Mouse (Mus musculus) MEL (cell line): ENCODE data around the gene Nxpe5. TPM values are rescaled to one million over a fixed set of nuclear protein-coding genes. Genes with fewer than 3 reads are reported as not detected.
A peak's percentile ranks its signal among the peaks of the same experiment; 100 is the strongest.

Experiments used
- DNase-seq: peaks from one replicate; pipeline ENCODE4 v3.0.0; 2011; ENCODE audit warnings: low read depth, low spot score
- H3K27ac ChIP-seq: 2 replicates; pipeline ENCODE4 v1.5.1; 2012; ENCODE audit warnings: low read depth, mild to moderate bottlenecking, control low read depth, low read length, moderate library complexity; ENCODE audit not compliant: control insufficient read depth
- H3K27me3 ChIP-seq, 2 experiments: fragments of 150-350 bp in 1 of 2; sonication (generic) in 1 of 2; 2 replicates each; pipeline ENCODE4 v1.6.1; 2012; ENCODE audit warnings: low read length in 2 of 2, mild to moderate bottlenecking in 2 of 2, improper control_type of control experiment in 1 of 2, moderate library complexity in 1 of 2; ENCODE audit not compliant: insufficient read depth in 2 of 2, control insufficient read depth in 1 of 2
- H3K36me3 ChIP-seq, 2 experiments: 2 replicates each; pipeline ENCODE4 v1.6.1; 2012 to 2014; ENCODE audit warnings: low read length in 2 of 2, improper control_type of control experiment in 1 of 2, inconsistent platforms in 1 of 2, mild to moderate bottlenecking in 1 of 2; ENCODE audit not compliant: insufficient read depth in 2 of 2, control insufficient read depth in 1 of 2
- H3K4me1 ChIP-seq, 2 experiments: fragments of 150-350 bp in 1 of 2; sonication (generic) in 1 of 2; 2 replicates each; pipeline ENCODE4 v1.6.1; 2012; ENCODE audit warnings: low read length in 2 of 2, improper control_type of control experiment in 1 of 2, mild to moderate bottlenecking in 1 of 2; ENCODE audit not compliant: insufficient read depth in 2 of 2, control insufficient read depth in 1 of 2
- H3K4me3 ChIP-seq, 2 experiments: fragments of 150-350 bp in 1 of 2; sonication (generic) in 1 of 2; 2 replicates each; pipeline ENCODE4 v1.5.1; 2012; ENCODE audit warnings: low read depth in 2 of 2, low read length in 2 of 2, mild to moderate bottlenecking in 2 of 2, moderate library complexity in 2 of 2, control low read depth in 1 of 2, improper control_type of control experiment in 1 of 2; ENCODE audit not compliant: control insufficient read depth in 1 of 2, insufficient read depth in 1 of 2
- H3K79me2 ChIP-seq: 2 replicates; pipeline ENCODE4 v1.6.1; 2012; ENCODE audit warnings: mild to moderate bottlenecking, low read length, moderate library complexity; ENCODE audit not compliant: control insufficient read depth, poor library complexity, insufficient read depth
- H3K9ac ChIP-seq: 2 replicates; pipeline ENCODE4 v1.6.1; 2012; ENCODE audit warnings: low read depth, mild to moderate bottlenecking, control low read depth, low read length, moderate library complexity; ENCODE audit not compliant: control insufficient read depth, poor library complexity, severe bottlenecking
- H3K9me3 ChIP-seq: fragments of 150-350 bp; sonication (generic); replicated peaks from 2 replicates; pipeline ENCODE4 v1.6.1; 2012; ENCODE audit warnings: mild to moderate bottlenecking, low read length, improper control_type of control experiment, moderate library complexity; ENCODE audit not compliant: insufficient read depth
- CTCF ChIP-seq, 3 experiments: IDR thresholded peaks in 2 of 3; conservative IDR thresholded peaks in 1 of 3; 2 replicates each; pipeline ENCODE4 v1.5.1; 2011 to 2012; ENCODE audit warnings: low read length in 3 of 3, low read depth in 2 of 3, mild to moderate bottlenecking in 2 of 3, improper control_type of control experiment in 1 of 3, inconsistent platforms in 1 of 3, mixed read lengths in 1 of 3, moderate library complexity in 1 of 3; ENCODE audit not compliant: control insufficient read depth in 1 of 3, insufficient read depth in 1 of 3, poor library complexity in 1 of 3, severe bottlenecking in 1 of 3
- EP300 ChIP-seq, 2 experiments: IDR thresholded peaks; 2 replicates each; pipeline ENCODE4 v1.6.1; 2011; ENCODE audit warnings: improper control_type of control experiment in 2 of 2, low read length in 2 of 2, low read depth in 1 of 2, mild to moderate bottlenecking in 1 of 2
- ETS1 ChIP-seq: IDR thresholded peaks from 2 replicates; pipeline ENCODE4 v1.6.1; 2012; ENCODE audit warnings: low read depth, mild to moderate bottlenecking, inconsistent platforms, low read length, improper control_type of control experiment, moderate library complexity
- GATA1 ChIP-seq: IDR thresholded peaks from 2 replicates; pipeline ENCODE4 v1.6.1; 2011; ENCODE audit warnings: low read depth, low read length, improper control_type of control experiment
- HCFC1 ChIP-seq: IDR thresholded peaks from 2 replicates; pipeline ENCODE4 v1.6.1; 2012; ENCODE audit warnings: low read depth, mild to moderate bottlenecking, inconsistent platforms, low read length, improper control_type of control experiment, moderate library complexity
- MAFK ChIP-seq: IDR thresholded peaks from 2 replicates; pipeline ENCODE4 v1.6.1; 2011; ENCODE audit warnings: low read depth, mild to moderate bottlenecking, low read length, improper control_type of control experiment, borderline replicate concordance
- MEF2A ChIP-seq: IDR thresholded peaks from 2 replicates; pipeline ENCODE4 v1.6.1; 2014; ENCODE audit warnings: low read depth, mild to moderate bottlenecking, inconsistent platforms, low read length, improper control_type of control experiment; ENCODE audit not compliant: poor library complexity, insufficient replicate concordance, severe bottlenecking; ENCODE audit errors: extremely low read depth
- MYC ChIP-seq: IDR thresholded peaks from 2 replicates; pipeline ENCODE4 v1.6.1; 2011; ENCODE audit warnings: low read depth, mild to moderate bottlenecking, low read length, improper control_type of control experiment, moderate library complexity
- POLR2A ChIP-seq, 2 experiments: IDR thresholded peaks; 2 replicates each; pipeline ENCODE4 v1.6.1; 2011 to 2012; ENCODE audit warnings: low read length in 2 of 2, mild to moderate bottlenecking in 2 of 2, control low read depth in 1 of 2, improper control_type of control experiment in 1 of 2, low read depth in 1 of 2, moderate library complexity in 1 of 2; ENCODE audit not compliant: control insufficient read depth in 1 of 2, insufficient read depth in 1 of 2, poor library complexity in 1 of 2
- RAD21 ChIP-seq: IDR thresholded peaks from 2 replicates; pipeline ENCODE4 v1.6.1; 2011; ENCODE audit warnings: mild to moderate bottlenecking, low read depth, low read length, improper control_type of control experiment
- RCOR1 ChIP-seq: IDR thresholded peaks from 2 replicates; pipeline ENCODE4 v1.6.1; 2012; ENCODE audit warnings: low read depth, mild to moderate bottlenecking, inconsistent platforms, low read length, improper control_type of control experiment
- SIN3A ChIP-seq: IDR thresholded peaks from 2 replicates; pipeline ENCODE4 v1.6.1; 2012; ENCODE audit warnings: low read length, improper control_type of control experiment, inconsistent platforms
- SMC3 ChIP-seq: IDR thresholded peaks from 2 replicates; pipeline ENCODE4 v1.6.1; 2011; ENCODE audit warnings: low read depth, low read length, improper control_type of control experiment
- TAL1 ChIP-seq: IDR thresholded peaks from 2 replicates; pipeline ENCODE4 v1.6.1; 2012; ENCODE audit warnings: mild to moderate bottlenecking, inconsistent platforms, low read length, moderate library complexity, mixed read lengths
- TBP ChIP-seq: IDR thresholded peaks from 2 replicates; pipeline ENCODE4 v1.8.0; 2011; ENCODE audit warnings: low read depth, low read length, improper control_type of control experiment
- TCF12 ChIP-seq: IDR thresholded peaks from 2 replicates; pipeline ENCODE4 v1.6.1; 2014; ENCODE audit warnings: low read depth, mild to moderate bottlenecking, inconsistent platforms, low read length, improper control_type of control experiment, moderate library complexity
- USF1 ChIP-seq: IDR thresholded peaks from 2 replicates; pipeline ENCODE4 v1.6.1; 2014; ENCODE audit warnings: low read depth, mild to moderate bottlenecking, inconsistent platforms, low read length, improper control_type of control experiment, moderate library complexity
- ZC3H11A ChIP-seq: IDR thresholded peaks from 2 replicates; pipeline ENCODE4 v1.6.1; 2012; ENCODE audit warnings: low read depth, mild to moderate bottlenecking, inconsistent platforms, low read length, improper control_type of control experiment
- ZKSCAN1 ChIP-seq: IDR thresholded peaks from 2 replicates; pipeline ENCODE4 v1.6.1; 2012; ENCODE audit warnings: low read depth, mild to moderate bottlenecking, inconsistent platforms, low read length, improper control_type of control experiment, moderate library complexity
- ZMIZ1 ChIP-seq: IDR thresholded peaks from 2 replicates; pipeline ENCODE4 v1.6.1; 2012; ENCODE audit warnings: low read depth, mild to moderate bottlenecking, inconsistent platforms, low read length, improper control_type of control experiment, moderate library complexity
- ZNF384 ChIP-seq: IDR thresholded peaks from 2 replicates; pipeline ENCODE4 v1.6.1; 2012; ENCODE audit warnings: low read depth, mild to moderate bottlenecking, inconsistent platforms, low read length, improper control_type of control experiment
- polyA plus RNA-seq, 2 experiments: library from polyadenylated mRNA; stranded (reverse) in 1 of 2; unstranded in 1 of 2; fragments of >175 nt in 1 of 2; fragments of >200 nt in 1 of 2; gene quantifications; 2 replicates each; pipeline versions ENCODE4 v1.2.1 to v1.2.4; 2012; ENCODE audit warnings: low replicate concordance in 2 of 2, low read depth in 1 of 2; ENCODE audit not compliant: insufficient read length in 2 of 2, insufficient read depth in 1 of 2, missing spikeins in 1 of 2
- total RNA-seq: library from RNA; depleted of rRNA; stranded (reverse); fragments of 300-350 nt; gene quantifications from 2 replicates; pipeline ENCODE4 v1.2.3, GENCODE M21; 2012

Nxpe5 gene
- total and polyA plus RNA-seq, 3 experiments, result not detected

- H3K4me3 ChIP-seq, result peak overlapping the region; percentile 65
- H3K27ac ChIP-seq, result peak overlapping the region; percentile 78
- H3K9ac ChIP-seq, result peak overlapping the region; percentile 71
- peak; percentile 80 for DNase-seq
- H3K79me2 ChIP-seq, result peaks cover 4% of the 10 kb centered on the region; the same call in 1 of the 2 replicates
- no peaks in the 10 kb centered on the region for H3K9me3 ChIP-seq
- H3K36me3 ChIP-seq, result peaks cover 0 to 3% of the 10 kb centered on the region in 2 experiments; a peak in 2 of 4 replicates
- TF ChIP-seq EP300 (IDR thresholded peaks at IDR 0.05; ENCODE audit: low read depth in 1 of 2, low read length in 2 of 2), result peak; percentile 32 to 68
- 0 out of 2 replicates have a peak, but pooled peaks have one; percentile 36 for TF ChIP-seq MAFK
- TF ChIP-seq RCOR1, result peak; percentile 53
- peak; percentile 70 for TF ChIP-seq ZNF384
- TF ChIP-seq HCFC1, result peak; percentile 42; the same call in 1 of the 2 replicates
- peak; percentile 64; the same call in 1 of the 2 replicates for TF ChIP-seq ETS1
- TF ChIP-seq TCF12, result peak; percentile 36; the same call in 1 of the 2 replicates
- no peak for TF ChIP-seq CTCF (IDR thresholded peaks at IDR 0.05 in 2 of 3, conservative IDR thresholded peaks at IDR 0.05 in 1 of 3; ENCODE audit: control insufficient read depth in 1 of 3, insufficient read depth in 1 of 3, low read depth in 2 of 3, low read length in 3 of 3, poor library complexity in 1 of 3, severe bottlenecking in 1 of 3)
- TF ChIP-seq RAD21, result no peak
- TF ChIP-seq ZKSCAN1, result no peak
- TF ChIP-seq USF1, result no peak
- TF ChIP-seq POLR2A (IDR thresholded peaks at IDR 0.05; ENCODE audit: control insufficient read depth in 1 of 2, insufficient read depth in 1 of 2, low read depth in 1 of 2, low read length in 2 of 2, poor library complexity in 1 of 2), result no peak; a peak in 1 of 4 replicates
- peak; percentile 66 for TF ChIP-seq SIN3A
- 0 out of 2 replicates have a peak, but pooled peaks have one; percentile 5 for TF ChIP-seq GATA1
- TF ChIP-seq MEF2A, result no peak
- 0 out of 2 replicates have a peak, but pooled peaks have one; percentile 28 for TF ChIP-seq ZMIZ1
- TF ChIP-seq TAL1, result peak; percentile 4; the same call in 1 of the 2 replicates
- no peaks in the 10 kb centered on the region for H3K27me3 ChIP-seq
- no peaks in the 10 kb centered on the region; a peak in 1 of 4 replicates for H3K4me1 ChIP-seq
Measured at GRCm38 (mm10) chr5:138195463-138195862, 30.2 kb upstream of the Nxpe5 start.

DNA sequence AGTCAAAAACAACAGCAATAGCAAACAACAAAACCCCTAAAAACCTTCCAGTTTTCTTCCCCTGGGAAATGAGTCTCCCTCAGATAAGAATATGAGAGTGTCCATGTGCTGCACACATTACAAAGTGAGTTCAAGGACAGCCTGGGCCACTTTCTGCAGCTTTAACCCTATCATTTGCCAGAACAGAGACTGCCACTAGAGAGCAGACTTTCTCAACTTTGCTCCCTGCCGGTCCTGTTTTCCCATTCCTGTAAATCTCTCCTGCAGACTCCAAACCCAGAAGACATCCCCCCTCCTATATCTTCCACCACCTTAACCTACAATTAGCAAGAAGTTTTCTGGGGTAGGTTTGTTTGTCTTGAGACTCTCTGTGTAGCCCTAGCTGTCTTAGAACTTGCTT is 26.1 kb upstream of the Nxpe5 start:
- peaks cover 2% of the 10 kb centered on the region; the same call in 1 of the 2 replicates for H3K79me2 ChIP-seq
- H3K4me3 ChIP-seq, result no peak overlapping the region
- no peak overlapping the region for H3K9ac ChIP-seq
- H3K36me3 ChIP-seq, result no peaks in the 10 kb centered on the region; a peak in 1 of 4 replicates
- DNase-seq, result peak; percentile 32
- H3K9me3 ChIP-seq, result no peaks in the 10 kb centered on the region
- TF ChIP-seq ZC3H11A, result peak; percentile 18; the same call in 1 of the 2 replicates
- peak; percentile 56 for TF ChIP-seq SMC3
- TF ChIP-seq RAD21, result peak; percentile 44
- no peak for TF ChIP-seq GATA1
- TF ChIP-seq MAFK, result no peak
- TF ChIP-seq CTCF (IDR thresholded peaks at IDR 0.05 in 2 of 3, conservative IDR thresholded peaks at IDR 0.05 in 1 of 3; ENCODE audit: control insufficient read depth in 1 of 3, insufficient read depth in 1 of 3, low read depth in 2 of 3, low read length in 3 of 3, poor library complexity in 1 of 3, severe bottlenecking in 1 of 3), result peak in 2 of 3 experiments; percentile 43 to 59; a peak in 5 of 6 replicates
- no peak for TF ChIP-seq MYC
- no peak for TF ChIP-seq MEF2A
- TF ChIP-seq TBP, result no peak
- H3K27ac ChIP-seq, result no peak overlapping the region
- no peaks in the 10 kb centered on the region for H3K27me3 ChIP-seq
- no peaks in the 10 kb centered on the region; a peak in 1 of 4 replicates for H3K4me1 ChIP-seq
